Mouse (Mus musculus) lung, adult 2 months (tissue): ENCODE measurements at regions not wholly inside any gene's neighbourhood (a gene's known extent, or its start where the extent isn't known, plus 50 kb on each side); places are given as distances from the start of the nearest gene placed in this dataset.
A peak's percentile ranks its signal among the peaks of the same experiment; 100 is the strongest.

Experiments
- CTCF ChIP-seq: fragments of 200-500 bp; IDR thresholded peaks from 2 replicates; pipeline ENCODE4 v1.5.1; 2011; ENCODE audit warnings: mild to moderate bottlenecking, low read length, control low read depth; ENCODE audit not compliant: insufficient read depth
- POLR2A ChIP-seq: fragments of 200-500 bp; IDR thresholded peaks from 2 replicates; pipeline ENCODE4 v1.6.1; 2011; ENCODE audit warnings: low read depth, mild to moderate bottlenecking, control low read depth, low read length, borderline replicate concordance; ENCODE audit errors: extremely low read depth

DNA sequence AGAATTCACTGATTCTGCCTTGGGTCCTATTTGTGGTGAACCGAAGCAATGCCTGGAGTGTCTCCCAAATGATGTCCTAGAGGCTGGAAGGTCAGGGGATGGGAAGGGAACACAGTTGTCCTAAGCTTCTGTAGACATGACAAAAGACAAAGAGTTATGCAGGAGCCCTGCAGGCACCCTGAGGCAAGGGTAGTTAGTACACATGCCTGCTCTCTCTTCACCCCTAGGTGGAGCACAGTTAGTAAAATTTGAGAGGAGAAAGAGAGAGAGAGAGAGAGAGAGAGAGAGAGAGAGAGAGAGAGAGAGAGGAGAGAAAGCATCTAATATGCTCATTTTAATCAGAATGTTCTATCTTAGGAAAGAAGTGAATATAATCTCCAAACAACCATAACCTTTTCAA is 87.4 kb downstream of the Gm815 start:
- TF ChIP-seq CTCF = 0 out of 2 replicates have a peak, but pooled peaks have one; percentile 10
- TF ChIP-seq POLR2A = no peak
